Mouse (Mus musculus): ENCODE measurements around the gene Ciz1.

Ciz1 gene

GRCm38 (mm10) chr2:32412742-32413531, 60.8 kb downstream of the Ciz1 start:
- DNase-seq (ENCODE audit: extremely low spot score, low read depth, low spot score): no peak

- no peak for DNase-seq (ENCODE audit: extremely low spot score, low read depth, low spot score)
These were observed 61.8 kb downstream of the Ciz1 start for GRCm38 (mm10) chr2:32413936-32414335.

GRCm38 (mm10) chr2:32415801-32416200, 63.7 kb downstream of the Ciz1 start:
- no peak for DNase-seq (ENCODE audit: extremely low spot score, low read depth, low spot score)

GRCm38 (mm10) chr2:32416556-32416955, 64.4 kb downstream of the Ciz1 start:
- no peak for DNase-seq (ENCODE audit: extremely low spot score, low read depth, low spot score)

- DNase-seq (ENCODE audit: extremely low spot score, low read depth, low spot score): no peak
These were observed 65.4 kb downstream of the Ciz1 start for GRCm38 (mm10) chr2:32417486-32417885.

GRCm38 (mm10) chr2:32418430-32419151, 66.5 kb downstream of the Ciz1 start:
- DNase-seq (ENCODE audit: extremely low spot score, low read depth, low spot score): no peak

GRCm38 (mm10) chr2:32419359-32419758, 67.2 kb downstream of the Ciz1 start:
- no peak for DNase-seq (ENCODE audit: extremely low spot score, low read depth, low spot score)

- no peak for DNase-seq (ENCODE audit: extremely low spot score, low read depth, low spot score)
These were observed 68.0 kb downstream of the Ciz1 start for GRCm38 (mm10) chr2:32420066-32420608.

- DNase-seq (ENCODE audit: extremely low spot score, low read depth, low spot score): no peak
These were observed 68.5 kb downstream of the Ciz1 start for GRCm38 (mm10) chr2:32420647-32421046.

- DNase-seq (ENCODE audit: extremely low spot score, low read depth, low spot score): no peak
These were observed 69.7 kb downstream of the Ciz1 start for GRCm38 (mm10) chr2:32421851-32422251.

- DNase-seq (ENCODE audit: extremely low spot score, low read depth, low spot score): peak; percentile 77
These were observed 71.6 kb downstream of the Ciz1 start for GRCm38 (mm10) chr2:32423481-32424331.

GRCm38 (mm10) chr2:32424796-32425195, 72.7 kb downstream of the Ciz1 start:
- no peak for DNase-seq (ENCODE audit: extremely low spot score, low read depth, low spot score)

GRCm38 (mm10) chr2:32425568-32425967, 73.4 kb downstream of the Ciz1 start:
- DNase-seq (ENCODE audit: extremely low spot score, low read depth, low spot score): no peak

GRCm38 (mm10) chr2:32426141-32426540, 74.0 kb downstream of the Ciz1 start:
- no peak for DNase-seq (ENCODE audit: extremely low spot score, low read depth, low spot score)

- DNase-seq (ENCODE audit: extremely low spot score, low read depth, low spot score): no peak
These were observed 75.6 kb downstream of the Ciz1 start for GRCm38 (mm10) chr2:32427720-32428119.

GRCm38 (mm10) chr2:32428262-32428722, 76.2 kb downstream of the Ciz1 start:
- no peak for DNase-seq (ENCODE audit: extremely low spot score, low read depth, low spot score)

- DNase-seq (ENCODE audit: extremely low spot score, low read depth, low spot score): no peak
These were observed 77.2 kb downstream of the Ciz1 start for GRCm38 (mm10) chr2:32429215-32429891.

Measured in hindlimb bud, embryonic 11.5 days (tissue).